Comparison of ENCODE assay signal across 13 mouse cellular contexts in genomic region chr1:135098441-135098840, GRCm38 (mm10). TPM values are rescaled to one million over a fixed set of nuclear protein-coding genes. Genes with fewer than 3 reads are reported as not detected.
DNase-seq lines count a peak whose midpoint lies in the region; ATAC-seq lines count a peak whose summit lies in the region.
"Had no signal": no experiment of that assay in that cellular context is flagged by ENCODE, and none has a peak within 500 bp of the region (broad histone marks: within the 10 kb centered on the region; RNA-seq: fewer than 3 reads in every experiment).

No protein-coding gene starts in this region.

- peak; percentile 37; the same call in 1 of the 2 replicates for ATAC-seq in hindbrain, embryonic 16.5 days
- no peak for ATAC-seq in hindbrain, embryonic 13.5 days (ENCODE audit: low FRiP score)
- ATAC-seq in heart, embryonic 15.5 days (replicated peaks; ENCODE audit: insufficient number of reproducible peaks, insufficient read depth, low FRiP score, low read depth) = no peak; the same call in 1 of the 2 replicates
- no peak for ATAC-seq in intestine, embryonic 16.5 days
- ATAC-seq: lung, postnatal 0 days had no signal

- H3K4me2 ChIP-seq in hindbrain, embryonic 16.5 days (ENCODE audit: low read length) = no peak overlapping the region
- H3K4me2 ChIP-seq in hindbrain, embryonic 13.5 days = no peak overlapping the region
- H3K4me2 ChIP-seq in heart, embryonic 15.5 days = no peak overlapping the region
- H3K4me2 ChIP-seq in intestine, embryonic 16.5 days (ENCODE audit: low read depth, low read length) = no peak overlapping the region
- H3K4me2 ChIP-seq: liver, embryonic 11.5 days; neural tube, embryonic 15.5 days had no signal

- peak; percentile 68 for DNase-seq in adrenal gland, postnatal 14 days
- no peak for DNase-seq in adrenal gland, adult 8-10 months
- no peak for DNase-seq in kidney, postnatal 36 days
- DNase-seq: cerebellum, adult 8-10 months had no signal

- no peaks in the 10 kb centered on the region for H3K9me3 ChIP-seq in hindbrain, embryonic 16.5 days (ENCODE audit: control insufficient read depth, low read length)
- H3K9me3 ChIP-seq in hindbrain, embryonic 13.5 days = no peaks in the 10 kb centered on the region
- H3K9me3 ChIP-seq in heart, embryonic 15.5 days (replicated peaks) = no peaks in the 10 kb centered on the region
- H3K9me3 ChIP-seq in intestine, embryonic 16.5 days (ENCODE audit: control insufficient read depth, low read length) = no peaks in the 10 kb centered on the region
- H3K9me3 ChIP-seq: neural tube, embryonic 15.5 days had no signal

- 74% methylated on average over 5 of the region's 7 CpGs for WGBS in hindbrain, embryonic 16.5 days
- 75% methylated on average over 7 of the region's 7 CpGs for WGBS in hindbrain, embryonic 13.5 days
- 73% methylated on average over 7 of the region's 7 CpGs for WGBS in heart, embryonic 15.5 days
- 95% methylated on average over 7 of the region's 7 CpGs for WGBS in intestine, embryonic 16.5 days

- H3K27ac ChIP-seq in hindbrain, embryonic 16.5 days (ENCODE audit: low read depth, low read length) = no peak overlapping the region
- no peak overlapping the region for H3K27ac ChIP-seq in hindbrain, embryonic 13.5 days
- peak overlapping the region; percentile 96 for H3K27ac ChIP-seq in brown adipose tissue, adult 24 weeks (replicated peaks; ENCODE audit: low read depth, low read length)
- H3K27ac ChIP-seq in heart, embryonic 15.5 days = peak overlapping the region; percentile 33
- no peak overlapping the region for H3K27ac ChIP-seq in intestine, embryonic 16.5 days (ENCODE audit: low read length)
- H3K27ac ChIP-seq: neural tube, embryonic 15.5 days had no signal

- no peak overlapping the region for H3K9ac ChIP-seq in hindbrain, embryonic 16.5 days (ENCODE audit: low read depth, low read length)
- no peak overlapping the region for H3K9ac ChIP-seq in hindbrain, embryonic 13.5 days
- no peak overlapping the region for H3K9ac ChIP-seq in heart, embryonic 15.5 days
- H3K9ac ChIP-seq in intestine, embryonic 16.5 days (ENCODE audit: low read depth, low read length) = no peak overlapping the region
- H3K9ac ChIP-seq: neural tube, embryonic 15.5 days had no signal

- peaks cover 10% of the 10 kb centered on the region for H3K27me3 ChIP-seq in hindbrain, embryonic 16.5 days (replicated peaks; ENCODE audit: control insufficient read depth, insufficient read depth, low read length)
- peaks cover 50% of the 10 kb centered on the region for H3K27me3 ChIP-seq in hindbrain, embryonic 13.5 days
- peaks cover 35% of the 10 kb centered on the region for H3K27me3 ChIP-seq in heart, embryonic 15.5 days
- H3K27me3 ChIP-seq in intestine, embryonic 16.5 days (replicated peaks; ENCODE audit: control insufficient read depth, insufficient read depth, low read length) = peaks cover 14% of the 10 kb centered on the region; the same call in 1 of the 2 replicates

- H3K4me3 ChIP-seq in hindbrain, embryonic 16.5 days (ENCODE audit: low read length) = no peak overlapping the region
- H3K4me3 ChIP-seq in hindbrain, embryonic 13.5 days = no peak overlapping the region
- H3K4me3 ChIP-seq in brown adipose tissue, adult 24 weeks (ENCODE audit: insufficient read depth, low read depth, low read length) = peak overlapping the region; percentile 15; the same call in 1 of the 2 replicates
- no peak overlapping the region for H3K4me3 ChIP-seq in heart, embryonic 15.5 days
- H3K4me3 ChIP-seq in intestine, embryonic 16.5 days (ENCODE audit: low read length) = no peak overlapping the region
- H3K4me3 ChIP-seq: neural tube, embryonic 15.5 days had no signal

- H3K36me3 ChIP-seq in hindbrain, embryonic 16.5 days (ENCODE audit: control insufficient read depth, insufficient read depth, low read length) = no peaks in the 10 kb centered on the region
- no peaks in the 10 kb centered on the region for H3K36me3 ChIP-seq in hindbrain, embryonic 13.5 days
- no peaks in the 10 kb centered on the region for H3K36me3 ChIP-seq in heart, embryonic 15.5 days
- H3K36me3 ChIP-seq in intestine, embryonic 16.5 days (ENCODE audit: control insufficient read depth, insufficient read depth, low read length) = no peaks in the 10 kb centered on the region
- H3K36me3 ChIP-seq: neural tube, embryonic 15.5 days had no signal

- H3K4me1 ChIP-seq in hindbrain, embryonic 16.5 days (ENCODE audit: control insufficient read depth, insufficient read depth, low read depth, low read length) = no peaks in the 10 kb centered on the region; the same call in 1 of the 2 replicates
- H3K4me1 ChIP-seq in hindbrain, embryonic 13.5 days (replicated peaks) = 0 out of 2 replicates have a peak, but pooled peaks cover 5% of the 10 kb centered on the region
- peaks cover 4% of the 10 kb centered on the region; the same call in 1 of the 2 replicates for H3K4me1 ChIP-seq in brown adipose tissue, adult 24 weeks (ENCODE audit: control insufficient read depth, insufficient read depth, insufficient read length, low read length)
- H3K4me1 ChIP-seq in heart, embryonic 15.5 days (replicated peaks) = peaks cover 45% of the 10 kb centered on the region
- no peaks in the 10 kb centered on the region for H3K4me1 ChIP-seq in intestine, embryonic 16.5 days (ENCODE audit: control insufficient read depth, insufficient read depth, low read length)
- H3K4me1 ChIP-seq: neural tube, embryonic 15.5 days had no signal

RNA-seq across cellular contexts. Expression of gene Lgr6, which starts 6.6 kb away (rescaled TPM):
- total RNA-seq in adrenal gland, postnatal 14 days (2021) = 15.1 and 22.0 TPM in 2 replicates
- 1 to 10 TPM in 2 of 4 experiments, under 1 TPM in 2; 0.40 to 2.2 (median 1.1) TPM for total RNA-seq in adrenal gland, adult 8-10 months (2022)
- 1.4 and 1.7 TPM in 2 replicates for polyA plus RNA-seq in hindbrain, embryonic 16.5 days (2015; fragmentation: Nextera tagmentation; extraction: Ambion mirVana)
- polyA plus RNA-seq in hindbrain, embryonic 13.5 days (2015; fragmentation: Nextera tagmentation; extraction: Ambion mirVana) = 0.47 and 0.92 TPM in 2 replicates
- polyA plus RNA-seq in brown adipose tissue, adult 24 weeks (2012; ENCODE audit: insufficient read depth, insufficient read length, missing spikeins) = 21.2 and 21.5 TPM in 2 replicates
- 3.4 and 5.9 TPM in 2 replicates for polyA plus RNA-seq in heart, embryonic 15.5 days (2015; fragmentation: Nextera tagmentation; extraction: Ambion mirVana)
- 0.43 and 0.44 TPM in 2 replicates for polyA plus RNA-seq in intestine, embryonic 16.5 days (2015; fragmentation: Nextera tagmentation; extraction: Ambion mirVana)
- total RNA-seq: megakaryocyte-erythroid progenitor cell, adult 5-6 weeks had no signal

RNA-seq across cellular contexts. Expression of gene Ptpn7, which starts 34.1 kb away (rescaled TPM):
- total RNA-seq in adrenal gland, postnatal 14 days (2021) = 1.1 and 3.9 TPM in 2 replicates
- total RNA-seq in adrenal gland, adult 8-10 months (2022) = 1 to 10 TPM; 1.4 to 1.5 (median 1.4) TPM
- 0.24 and 0.30 TPM in 2 replicates for polyA plus RNA-seq in hindbrain, embryonic 16.5 days (2015; fragmentation: Nextera tagmentation; extraction: Ambion mirVana)
- polyA plus RNA-seq in hindbrain, embryonic 13.5 days (2015; fragmentation: Nextera tagmentation; extraction: Ambion mirVana) = 0.62 and 0.88 TPM in 2 replicates
- 0.58 and 0.79 TPM in 2 replicates for polyA plus RNA-seq in brown adipose tissue, adult 24 weeks (2012; ENCODE audit: insufficient read depth, insufficient read length, missing spikeins)
- polyA plus RNA-seq in heart, embryonic 15.5 days (2015; fragmentation: Nextera tagmentation; extraction: Ambion mirVana) = 1.8 and 10.2 TPM in 2 replicates
- 2.2 and 2.9 TPM in 2 replicates for polyA plus RNA-seq in intestine, embryonic 16.5 days (2015; fragmentation: Nextera tagmentation; extraction: Ambion mirVana)

RNA-seq across cellular contexts. Expression of gene Arl8a, which starts 48.2 kb away (rescaled TPM):
- total RNA-seq in adrenal gland, postnatal 14 days (2021) = 41.9 and 57.3 TPM in 2 replicates
- total RNA-seq in adrenal gland, adult 8-10 months (2022) = 10 to 100 TPM; 57.5 to 77.4 (median 68.5) TPM
- 329 and 392 TPM in 2 replicates for polyA plus RNA-seq in hindbrain, embryonic 16.5 days (2015; fragmentation: Nextera tagmentation; extraction: Ambion mirVana)
- polyA plus RNA-seq in hindbrain, embryonic 13.5 days (2015; fragmentation: Nextera tagmentation; extraction: Ambion mirVana) = 284 and 285 TPM in 2 replicates
- polyA plus RNA-seq in brown adipose tissue, adult 24 weeks (2012; ENCODE audit: insufficient read depth, insufficient read length, missing spikeins) = 30.3 and 32.7 TPM in 2 replicates
- 34.0 and 45.6 TPM in 2 replicates for polyA plus RNA-seq in heart, embryonic 15.5 days (2015; fragmentation: Nextera tagmentation; extraction: Ambion mirVana)
- polyA plus RNA-seq in intestine, embryonic 16.5 days (2015; fragmentation: Nextera tagmentation; extraction: Ambion mirVana) = 21.4 and 56.5 TPM in 2 replicates

Comparison
In these comparisons a context has a peak if more than half of its experiments do, and no peak if none do; other contexts are left out.
1. H3K27ac ChIP-seq: peak in brown adipose tissue, adult 24 weeks (single experiment) and heart, embryonic 15.5 days (single experiment); none in hindbrain, embryonic 16.5 days (single experiment), hindbrain, embryonic 13.5 days (single experiment) and intestine, embryonic 16.5 days (single experiment).